Mouse (Mus musculus) R1 (cell line): ENCODE measurements at regions not wholly inside any gene's neighbourhood (a gene's known extent, or its start where the extent isn't known, plus 50 kb on each side); places are given as distances from the start of the nearest gene placed in this dataset.
A peak's percentile ranks its signal among the peaks of the same experiment; 100 is the strongest.

Experiments used
- DNase-seq: peaks from one replicate; pipeline ENCODE4 v3.0.0-alpha.2; 2018; ENCODE audit warnings: low read depth, low spot score

- no peak for DNase-seq
These were observed 307.7 kb upstream of the Adamts16 start for GRCm38 (mm10) chr13:71149303-71149696.

- no peak for DNase-seq
These were observed 307.1 kb upstream of the Adamts16 start for GRCm38 (mm10) chr13:71148491-71149302.

GRCm38 (mm10) chr13:71146859-71147443, 305.3 kb upstream of the Adamts16 start:
- no peak for DNase-seq

- DNase-seq: no peak
These were observed 297.2 kb upstream of the Adamts16 start for GRCm38 (mm10) chr13:71138745-71139312.

DNA sequence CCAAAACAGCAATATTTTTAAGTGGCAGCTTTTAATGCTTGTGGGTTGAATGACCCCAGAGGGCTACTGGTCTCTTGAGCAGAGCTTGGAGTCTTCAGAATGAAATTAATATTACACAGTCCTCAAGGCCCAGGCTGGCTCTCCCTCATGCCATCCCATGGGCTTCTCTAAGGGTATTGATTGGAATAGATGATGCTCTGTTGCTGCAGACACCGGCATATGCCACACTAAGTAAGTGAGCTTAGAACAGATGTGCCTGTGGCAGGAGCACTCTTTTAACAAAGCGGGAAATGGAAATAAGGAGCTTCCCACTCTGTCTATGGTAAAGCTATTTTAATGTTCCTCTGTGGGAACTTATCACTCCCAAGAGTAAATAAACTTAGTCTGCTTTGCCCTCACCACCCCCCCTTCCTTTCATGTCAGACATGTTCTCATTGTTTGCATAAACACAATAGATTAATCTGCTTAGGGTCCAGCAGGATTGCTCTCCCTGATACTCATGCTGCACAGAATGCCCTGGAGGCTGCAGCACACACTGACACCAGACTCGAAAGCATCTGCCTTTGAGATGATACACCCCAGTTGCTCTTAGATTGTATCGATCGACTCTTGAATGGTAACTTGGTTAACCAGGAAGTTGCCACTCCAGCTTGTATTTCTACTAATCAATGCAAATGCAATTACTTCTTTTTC, 294.5 kb upstream of the Adamts16 start:
- no peak for DNase-seq

DNA sequence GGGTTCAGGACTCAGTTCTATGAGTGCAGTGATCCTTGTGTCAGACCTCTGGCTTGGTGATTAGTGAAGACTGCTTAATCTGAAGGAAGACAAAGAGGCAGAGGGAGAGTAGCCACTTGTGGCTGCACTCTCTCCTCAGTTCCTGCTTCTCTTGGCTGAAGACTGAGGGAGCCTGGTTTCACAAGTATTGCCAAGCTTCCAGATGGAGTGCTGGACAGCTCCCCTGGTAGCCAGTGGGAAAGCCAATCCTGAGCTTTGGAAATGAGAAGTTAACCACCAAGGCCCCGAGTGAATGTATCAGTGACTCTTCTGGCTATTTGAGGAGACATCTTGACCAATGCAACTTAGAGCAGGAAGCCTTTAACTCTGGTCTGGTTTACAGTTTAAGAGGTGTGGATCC, 279.9 kb upstream of the Adamts16 start:
- DNase-seq: peak; percentile 45

- DNase-seq: no peak
These were observed 266.6 kb upstream of the Adamts16 start for GRCm38 (mm10) chr13:71108175-71108574.

GRCm38 (mm10) chr13:71105229-71105838, 263.7 kb upstream of the Adamts16 start:
- DNase-seq: peak; percentile 33

DNA sequence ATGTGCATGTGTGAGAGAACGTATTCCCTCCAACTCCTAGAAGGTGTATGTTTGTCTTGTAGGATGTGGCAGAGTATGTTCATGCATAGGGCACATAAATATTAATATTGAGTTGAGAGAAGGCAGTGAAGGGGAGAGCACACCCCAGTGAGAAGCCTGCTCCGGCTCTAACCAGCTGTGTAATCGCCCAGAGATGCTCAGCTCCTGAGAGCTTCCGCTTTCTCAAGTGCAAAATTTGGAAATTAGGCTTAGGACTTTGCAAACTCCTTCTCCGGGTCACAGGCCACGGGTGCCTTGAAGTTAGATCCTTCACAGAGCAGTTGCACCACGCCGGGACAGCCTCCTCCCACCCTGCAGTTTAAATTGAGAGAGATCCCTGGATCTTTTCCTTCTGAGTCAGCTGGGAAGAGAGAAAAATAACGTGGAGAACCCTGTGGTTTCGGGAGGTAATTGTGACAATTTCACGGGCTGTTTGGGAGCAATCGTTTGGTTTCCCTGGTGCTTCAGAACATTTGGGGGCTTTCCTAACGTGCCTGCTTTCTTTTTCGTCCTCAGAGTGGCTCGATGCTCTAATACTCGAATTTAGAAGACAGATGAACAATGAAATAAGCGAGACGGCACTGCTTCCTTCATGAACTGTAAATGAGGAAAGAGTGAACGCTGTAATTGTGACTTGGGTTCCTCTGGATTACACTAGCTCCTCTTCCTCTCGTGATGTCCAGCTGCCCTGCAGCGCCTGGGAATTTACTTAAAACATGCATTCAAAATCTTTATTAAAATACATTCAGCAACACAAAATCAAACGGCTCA, 263.0 kb upstream of the Adamts16 start:
- no peak for DNase-seq

GRCm38 (mm10) chr13:71084301-71084700, 242.7 kb upstream of the Adamts16 start:
- no peak for DNase-seq

DNA sequence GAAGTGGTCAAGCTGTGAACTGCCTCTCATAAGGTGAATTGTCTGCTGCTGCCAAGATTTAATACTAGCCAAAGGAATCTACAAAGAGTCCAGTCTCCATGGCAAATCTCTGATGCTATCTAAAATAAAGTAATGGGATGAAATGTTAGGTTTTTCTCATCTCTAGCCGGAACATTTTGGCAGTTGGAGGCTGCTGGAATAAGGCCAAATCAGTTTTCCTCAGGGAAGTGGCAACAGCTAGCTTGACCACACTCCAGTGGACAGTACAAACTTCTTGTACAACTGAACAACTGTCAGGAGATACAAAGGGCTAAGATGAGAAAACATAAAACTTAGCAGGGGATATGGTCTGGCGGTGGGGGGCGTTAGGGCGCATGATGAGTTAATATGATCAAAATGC, 234.3 kb upstream of the Adamts16 start:
- DNase-seq: no peak

GRCm38 (mm10) chr13:71074012-71074411, 232.4 kb upstream of the Adamts16 start:
- DNase-seq: no peak

- DNase-seq: no peak
These were observed 227.2 kb upstream of the Adamts16 start for GRCm38 (mm10) chr13:71068757-71069201.

- no peak for DNase-seq
These were observed 226.4 kb upstream of the Adamts16 start for GRCm38 (mm10) chr13:71068011-71068410.

DNA sequence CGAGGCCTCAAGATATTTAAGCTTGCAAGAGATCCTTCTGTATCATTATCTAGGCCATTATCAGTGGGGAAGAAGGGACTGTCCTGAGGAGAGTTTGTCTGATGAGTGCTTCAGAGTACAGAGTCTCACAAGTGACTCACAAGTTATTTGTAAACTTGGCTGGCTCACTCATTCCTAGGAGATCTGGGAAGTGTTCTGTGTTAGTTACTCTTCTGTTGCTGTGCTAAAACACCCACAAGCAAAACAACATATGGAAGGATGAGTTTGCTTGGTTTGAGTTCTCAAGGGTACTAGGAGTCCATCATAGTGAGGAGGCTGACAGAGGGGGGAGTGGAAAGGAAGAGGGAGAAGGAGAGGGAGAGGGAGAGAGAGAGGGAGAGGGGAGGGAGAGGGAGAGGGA, 224.0 kb upstream of the Adamts16 start:
- DNase-seq: no peak

GRCm38 (mm10) chr13:71064590-71065307, 223.1 kb upstream of the Adamts16 start:
- DNase-seq: no peak

- DNase-seq: no peak
These were observed 212.0 kb upstream of the Adamts16 start for GRCm38 (mm10) chr13:71053361-71054264.

DNA sequence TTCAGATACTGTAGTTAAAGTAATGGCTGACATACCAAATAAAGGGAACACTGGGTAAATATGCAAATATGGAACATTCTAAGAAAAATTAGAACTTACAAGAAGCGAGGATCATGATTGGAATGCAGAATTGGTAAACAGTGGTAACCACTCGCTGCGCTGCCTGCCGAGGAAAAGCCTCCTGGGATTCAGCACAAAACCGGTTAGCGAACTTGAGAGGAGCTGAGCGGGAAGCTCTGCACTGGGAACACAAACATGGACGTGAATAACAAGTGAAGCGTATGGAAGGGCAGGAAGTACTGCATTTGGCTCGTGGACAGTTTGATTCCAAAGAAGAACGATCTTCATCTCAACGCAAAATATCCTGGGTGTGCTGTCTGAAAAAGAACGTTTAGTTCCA, 209.0 kb upstream of the Adamts16 start:
- DNase-seq: peak; percentile 49

GRCm38 (mm10) chr13:71036000-71036399, 194.4 kb upstream of the Adamts16 start:
- DNase-seq: no peak
